Mouse (Mus musculus): ENCODE data around the gene Dnm2. TPM values are rescaled to one million over a fixed set of nuclear protein-coding genes. Genes with fewer than 3 reads are reported as not detected.

The Dnm2 gene
- total and polyA plus RNA-seq, 2 experiments: 28.9 to 74.4 TPM

DNA sequence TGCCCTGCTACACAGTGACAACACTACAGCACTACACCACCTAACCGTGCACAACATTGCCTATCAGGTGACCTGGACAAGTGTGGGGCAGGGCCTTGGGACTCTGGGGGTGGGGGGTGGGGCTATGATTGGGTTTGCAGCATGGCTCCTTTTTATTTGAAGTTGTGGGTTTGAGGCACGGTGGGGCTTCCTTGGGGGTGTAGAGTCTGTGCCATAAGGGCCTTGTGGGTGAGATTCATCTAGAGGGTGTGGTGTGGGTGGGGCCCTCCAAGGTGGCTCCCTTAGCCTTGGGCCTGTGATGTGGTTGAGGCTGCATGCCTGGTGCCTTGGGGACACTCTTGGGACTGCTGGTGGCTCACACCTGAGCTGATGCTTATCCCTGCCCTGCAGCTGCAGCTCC lies 5.1 kb upstream of the Dnm2 start:
- no peak for TF ChIP-seq CTCF (IDR thresholded peaks at IDR 0.05; ENCODE audit: low read depth, low read length)
- no peak for TF ChIP-seq POLR2A (IDR thresholded peaks at IDR 0.05; ENCODE audit: extremely low read depth, insufficient read depth, low read length)
- Histone ChIP-seq H3K9ac (ENCODE audit: low read depth, low read length) (no peak overlapping the region), H3K79me2 (ENCODE audit: control insufficient read depth, insufficient read depth, low read length) (no peaks in the 10 kb centered on the region), H3K4me3 (ENCODE audit: insufficient read depth, low read depth, low read length) (no peak overlapping the region), H3K27ac (replicated peaks; ENCODE audit: insufficient read depth, low read depth, low read length) (no peak overlapping the region), H3K36me3 (ENCODE audit: control insufficient read depth, insufficient read depth, low read length) (no peaks in the 10 kb centered on the region), H3K4me1 (ENCODE audit: control insufficient read depth, insufficient read depth, low read length) (no peaks in the 10 kb centered on the region), H3K27me3 (ENCODE audit: control insufficient read depth, insufficient read depth, low read length) (no peaks in the 10 kb centered on the region)
- 90% methylated on average over 2 of the region's 2 CpGs for WGBS
- DNase-seq (ENCODE audit: extremely low read depth, low read depth, low spot score): no peak

DNA sequence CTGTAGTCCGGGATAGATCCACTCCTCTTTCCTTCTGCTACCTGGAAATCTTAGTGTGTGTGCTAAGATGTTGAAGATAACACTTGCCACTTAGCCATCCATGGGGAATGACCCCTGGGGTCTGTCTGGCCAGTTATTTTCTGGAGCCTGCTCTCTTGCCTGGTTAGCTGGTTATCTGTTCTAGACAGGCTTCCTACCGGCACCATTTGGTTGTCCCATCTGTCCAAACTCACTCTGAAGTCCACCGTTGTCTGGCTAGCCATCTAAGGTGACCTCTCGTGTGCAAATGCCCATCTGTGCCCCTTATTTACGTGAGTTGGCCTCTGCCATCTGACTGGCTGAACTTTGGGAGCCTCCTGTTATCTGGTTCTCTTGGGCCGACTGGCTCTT lies 843 bp downstream of the Dnm2 start:
- Histone ChIP-seq H3K27me3 (ENCODE audit: control insufficient read depth, insufficient read depth, low read length) (no peaks in the 10 kb centered on the region), H3K4me3 (ENCODE audit: insufficient read depth, low read depth, low read length) (peak overlapping the region; percentile 80), H3K79me2 (ENCODE audit: control insufficient read depth, insufficient read depth, low read length) (peaks cover 46% of the 10 kb centered on the region), H3K36me3 (ENCODE audit: control insufficient read depth, insufficient read depth, low read length) (no peaks in the 10 kb centered on the region), H3K4me1 (ENCODE audit: control insufficient read depth, insufficient read depth, low read length) (peaks cover 29% of the 10 kb centered on the region), H3K9ac (ENCODE audit: low read depth, low read length) (peak overlapping the region; percentile 80), H3K27ac (replicated peaks; ENCODE audit: insufficient read depth, low read depth, low read length) (peak overlapping the region; percentile 50)
- WGBS: 0% methylated on average over 6 of the region's 6 CpGs
- no peak for DNase-seq (ENCODE audit: extremely low read depth, low read depth, low spot score)
- TF ChIP-seq POLR2A (IDR thresholded peaks at IDR 0.05; ENCODE audit: extremely low read depth, insufficient read depth, low read length) (no peak), CTCF (IDR thresholded peaks at IDR 0.05; ENCODE audit: low read depth, low read length) (no peak)

GRCm38 (mm10) chr9:21426013-21426412 lies 1.3 kb downstream of the Dnm2 start:
- Histone ChIP-seq H3K27ac (replicated peaks; ENCODE audit: insufficient read depth, low read depth, low read length) (peak overlapping the region; percentile 50), H3K4me1 (ENCODE audit: control insufficient read depth, insufficient read depth, low read length) (peaks cover 34% of the 10 kb centered on the region), H3K4me3 (ENCODE audit: insufficient read depth, low read depth, low read length) (peak overlapping the region; percentile 80), H3K79me2 (ENCODE audit: control insufficient read depth, insufficient read depth, low read length) (peaks cover 50% of the 10 kb centered on the region), H3K36me3 (ENCODE audit: control insufficient read depth, insufficient read depth, low read length) (no peaks in the 10 kb centered on the region), H3K27me3 (ENCODE audit: control insufficient read depth, insufficient read depth, low read length) (no peaks in the 10 kb centered on the region), H3K9ac (ENCODE audit: low read depth, low read length) (peak overlapping the region; percentile 80)
- no peak for TF ChIP-seq POLR2A (IDR thresholded peaks at IDR 0.05; ENCODE audit: extremely low read depth, insufficient read depth, low read length)
- TF ChIP-seq CTCF (IDR thresholded peaks at IDR 0.05; ENCODE audit: low read depth, low read length): no peak
- 0% methylated on average over 1 of the region's 1 CpGs for WGBS
- peak; percentile 61 for DNase-seq (ENCODE audit: extremely low read depth, low read depth, low spot score)

- Histone ChIP-seq H3K79me2 (ENCODE audit: control insufficient read depth, insufficient read depth, low read length) (peaks cover 56% of the 10 kb centered on the region), H3K9ac (ENCODE audit: low read depth, low read length) (no peak overlapping the region), H3K27ac (replicated peaks; ENCODE audit: insufficient read depth, low read depth, low read length) (no peak overlapping the region), H3K36me3 (ENCODE audit: control insufficient read depth, insufficient read depth, low read length) (no peaks in the 10 kb centered on the region), H3K4me3 (ENCODE audit: insufficient read depth, low read depth, low read length) (no peak overlapping the region), H3K27me3 (ENCODE audit: control insufficient read depth, insufficient read depth, low read length) (no peaks in the 10 kb centered on the region), H3K4me1 (ENCODE audit: control insufficient read depth, insufficient read depth, low read length) (peaks cover 36% of the 10 kb centered on the region)
- DNase-seq (ENCODE audit: extremely low read depth, low read depth, low spot score): no peak
- TF ChIP-seq CTCF (IDR thresholded peaks at IDR 0.05; ENCODE audit: low read depth, low read length) (no peak), POLR2A (IDR thresholded peaks at IDR 0.05; ENCODE audit: extremely low read depth, insufficient read depth, low read length) (no peak)
- 38% methylated on average over 2 of the region's 2 CpGs for WGBS
These were observed 1.8 kb downstream of the Dnm2 start for GRCm38 (mm10) chr9:21426525-21426924.

DNA sequence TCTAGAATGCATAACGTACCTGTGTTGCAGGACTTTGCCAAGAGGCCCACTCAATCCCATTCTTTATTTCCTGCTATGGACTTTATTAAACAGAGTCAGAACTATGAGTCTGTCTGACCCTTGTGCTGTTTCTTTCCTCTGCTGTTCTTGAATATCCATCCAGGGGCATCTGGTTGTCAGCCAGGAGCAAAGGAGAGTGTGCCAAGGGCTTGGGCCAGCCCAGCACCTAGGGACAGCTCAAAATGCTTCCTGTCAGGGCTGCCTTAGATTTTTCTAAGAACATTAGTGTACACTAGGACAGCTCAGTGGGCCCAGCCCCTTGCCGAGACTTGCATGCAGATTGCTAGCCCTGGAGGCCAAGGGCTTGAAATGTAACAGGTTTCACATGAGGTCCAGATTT lies 3.1 kb downstream of the Dnm2 start:
- H3K9ac ChIP-seq (ENCODE audit: low read depth, low read length): no peak overlapping the region
- no peaks in the 10 kb centered on the region for H3K36me3 ChIP-seq (ENCODE audit: control insufficient read depth, insufficient read depth, low read length)
- H3K27ac ChIP-seq (replicated peaks; ENCODE audit: insufficient read depth, low read depth, low read length): 0 out of 2 replicates have a peak overlapping the region, but pooled peaks have one; percentile 5
- DNase-seq (ENCODE audit: extremely low read depth, low read depth, low spot score): peak; percentile 56
- no peaks in the 10 kb centered on the region for H3K27me3 ChIP-seq (ENCODE audit: control insufficient read depth, insufficient read depth, low read length)
- no peak overlapping the region for H3K4me3 ChIP-seq (ENCODE audit: insufficient read depth, low read depth, low read length)
- TF ChIP-seq POLR2A (IDR thresholded peaks at IDR 0.05; ENCODE audit: extremely low read depth, insufficient read depth, low read length) (no peak), CTCF (IDR thresholded peaks at IDR 0.05; ENCODE audit: low read depth, low read length) (no peak)
- H3K79me2 ChIP-seq (ENCODE audit: control insufficient read depth, insufficient read depth, low read length): peaks cover 64% of the 10 kb centered on the region
- peaks cover 42% of the 10 kb centered on the region for H3K4me1 ChIP-seq (ENCODE audit: control insufficient read depth, insufficient read depth, low read length)
- 27% methylated on average over 2 of the region's 2 CpGs for WGBS

DNA sequence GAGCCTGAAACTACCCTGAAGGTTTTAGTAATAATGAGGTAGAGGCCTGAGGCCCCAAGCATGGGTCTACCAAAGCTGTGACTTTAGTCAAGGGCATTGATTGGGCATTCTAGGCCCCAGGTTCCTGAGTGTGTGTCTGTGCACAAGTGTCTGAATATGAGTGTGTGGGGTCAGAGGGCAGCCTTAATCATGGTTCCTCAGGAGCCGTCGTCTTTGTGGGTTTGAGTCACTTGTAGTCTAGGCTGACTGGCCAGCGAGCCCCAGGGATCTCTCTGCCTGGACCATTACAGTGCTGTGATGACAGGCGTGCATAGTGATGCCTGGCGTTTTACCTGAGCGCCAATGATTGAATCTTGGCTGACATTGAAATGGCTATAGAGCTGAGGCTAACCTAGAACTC lies 3.5 kb downstream of the Dnm2 start:
- Histone ChIP-seq H3K27me3 (ENCODE audit: control insufficient read depth, insufficient read depth, low read length) (no peaks in the 10 kb centered on the region), H3K4me3 (ENCODE audit: insufficient read depth, low read depth, low read length) (no peak overlapping the region), H3K79me2 (ENCODE audit: control insufficient read depth, insufficient read depth, low read length) (peaks cover 67% of the 10 kb centered on the region), H3K36me3 (ENCODE audit: control insufficient read depth, insufficient read depth, low read length) (no peaks in the 10 kb centered on the region), H3K9ac (ENCODE audit: low read depth, low read length) (no peak overlapping the region), H3K4me1 (ENCODE audit: control insufficient read depth, insufficient read depth, low read length) (peaks cover 42% of the 10 kb centered on the region), H3K27ac (replicated peaks; ENCODE audit: insufficient read depth, low read depth, low read length) (0 out of 2 replicates have a peak overlapping the region, but pooled peaks have one; percentile 5)
- TF ChIP-seq POLR2A (IDR thresholded peaks at IDR 0.05; ENCODE audit: extremely low read depth, insufficient read depth, low read length) (no peak), CTCF (IDR thresholded peaks at IDR 0.05; ENCODE audit: low read depth, low read length) (no peak)
- WGBS: 83% methylated on average over 6 of the region's 6 CpGs
- DNase-seq (ENCODE audit: extremely low read depth, low read depth, low spot score): no peak

All from liver, adult 2 months (tissue).